Mouse (Mus musculus) embryonic facial prominence, embryonic 15.5 days (tissue): ENCODE data around the gene Gm49673. TPM values are rescaled to one million over a fixed set of nuclear protein-coding genes. Genes with fewer than 3 reads are reported as not detected.
"Not testable (repeated sequence)": the region's sequence is repeated elsewhere in the genome, so short reads cannot be mapped to it uniquely, and the experiment has no call there.

Source experiments
- ATAC-seq: fragments of 200-750 bp; cut with Nextera tagmentation; 2 replicates; pipeline ENCODE4 v1.8.0; 2017; ENCODE audit warnings: low read depth, moderate TSS enrichment; ENCODE audit not compliant: insufficient number of reproducible peaks, low FRiP score, low TSS enrichment
- H3K27ac ChIP-seq: fragments of 300-500 bp; sonication (generic); replicated peaks from 2 replicates; pipeline ENCODE4 v1.5.1; 2015; ENCODE audit warnings: mild to moderate bottlenecking, inconsistent platforms
- H3K27me3 ChIP-seq: fragments of 300-500 bp; sonication (generic); 2 replicates; pipeline ENCODE4 v1.6.1; 2015; ENCODE audit warnings: inconsistent platforms
- H3K36me3 ChIP-seq: fragments of 300-500 bp; sonication (generic); 2 replicates; pipeline ENCODE4 v1.6.1; 2015; ENCODE audit warnings: mild to moderate bottlenecking, inconsistent platforms
- H3K4me1 ChIP-seq: fragments of 300-500 bp; sonication (generic); 2 replicates; pipeline ENCODE4 v1.6.1; 2015; ENCODE audit warnings: inconsistent platforms
- H3K4me2 ChIP-seq: fragments of 300-500 bp; sonication (generic); replicated peaks from 2 replicates; pipeline ENCODE4 v1.6.1; 2015; ENCODE audit warnings: mild to moderate bottlenecking, inconsistent platforms
- H3K4me3 ChIP-seq: fragments of 300-500 bp; sonication (generic); replicated peaks from 2 replicates; pipeline ENCODE4 v1.5.1; 2015; ENCODE audit warnings: mild to moderate bottlenecking, inconsistent platforms
- H3K9ac ChIP-seq: fragments of 300-500 bp; sonication (generic); 2 replicates; pipeline ENCODE4 v1.6.1; 2015; ENCODE audit warnings: inconsistent platforms
- H3K9me3 ChIP-seq: fragments of 300-500 bp; sonication (generic); replicated peaks from 2 replicates; pipeline ENCODE4 v1.6.1; 2016; ENCODE audit warnings: inconsistent platforms
- WGBS: fragments of 180-500 bp; shearing (Covaris S2); methylation state at CpG from one replicate; pipeline ENCODE4 v1.1.7; 2015; 5-methylcytosine and 5-hydroxymethylcytosine counted together
- polyA plus RNA-seq: library from polyadenylated mRNA; unstranded; fragments of >200 nt; fragmentation: Nextera tagmentation; extraction: Ambion mirVana; gene quantifications from 2 replicates; pipeline ENCODE4 v1.2.1, GENCODE M21; 2015

Gm49673 gene
- polyA plus RNA-seq, 1 experiment from 2014 or later, result 0.27 TPM

GRCm38 (mm10) chr17:8129578-8129977 is 18.0 kb downstream of the Gm49673 start:
- 86% methylated on average over 9 of the region's 9 CpGs for WGBS
- H3K4me3 ChIP-seq, H3K4me1 ChIP-seq, ATAC-seq, H3K27ac ChIP-seq, H3K9me3 ChIP-seq, H3K4me2 ChIP-seq, H3K36me3 ChIP-seq, H3K27me3 ChIP-seq, H3K9ac ChIP-seq: not testable (repeated sequence)

GRCm38 (mm10) chr17:8128326-8128993 is 19.1 kb downstream of the Gm49673 start:
- not testable (repeated sequence) for ATAC-seq, H3K27ac ChIP-seq, H3K4me3 ChIP-seq, H3K27me3 ChIP-seq, H3K9ac ChIP-seq, H3K4me2 ChIP-seq, H3K4me1 ChIP-seq, H3K9me3 ChIP-seq, H3K36me3 ChIP-seq
- WGBS, result 90% methylated on average over 1 of the region's 7 CpGs

GRCm38 (mm10) chr17:8124586-8124985 is 23.0 kb downstream of the Gm49673 start:
- not testable (repeated sequence) for H3K4me1 ChIP-seq, H3K4me2 ChIP-seq, ATAC-seq, H3K9me3 ChIP-seq, H3K27me3 ChIP-seq, H3K4me3 ChIP-seq, H3K36me3 ChIP-seq, H3K27ac ChIP-seq, H3K9ac ChIP-seq
- WGBS, result 89% methylated on average over 3 of the region's 6 CpGs

- not testable (repeated sequence) for H3K36me3 ChIP-seq, ATAC-seq, H3K9me3 ChIP-seq, H3K27me3 ChIP-seq, H3K4me3 ChIP-seq, H3K4me2 ChIP-seq, H3K27ac ChIP-seq, H3K9ac ChIP-seq, H3K4me1 ChIP-seq
- WGBS, result no CpG with 5 or more reads among the region's 3 CpGs
These were observed 24.6 kb downstream of the Gm49673 start for GRCm38 (mm10) chr17:8122974-8123373.

- H3K4me1 ChIP-seq, H3K27ac ChIP-seq, H3K36me3 ChIP-seq, ATAC-seq, H3K9ac ChIP-seq, H3K27me3 ChIP-seq, H3K4me3 ChIP-seq, H3K4me2 ChIP-seq, H3K9me3 ChIP-seq: not testable (repeated sequence)
- WGBS, result no CpG with 5 or more reads among the region's 6 CpGs
These were observed 30.7 kb downstream of the Gm49673 start for GRCm38 (mm10) chr17:8116928-8117327.

GRCm38 (mm10) chr17:8116378-8116777 is 31.2 kb downstream of the Gm49673 start:
- ATAC-seq, result peak; percentile 43; the same call in 1 of the 2 replicates

GRCm38 (mm10) chr17:8112199-8112598 is 35.4 kb downstream of the Gm49673 start:
- not testable (repeated sequence) for ATAC-seq, H3K9ac ChIP-seq, H3K27me3 ChIP-seq, H3K9me3 ChIP-seq, H3K4me3 ChIP-seq, H3K4me1 ChIP-seq, H3K4me2 ChIP-seq, H3K27ac ChIP-seq, H3K36me3 ChIP-seq
- no CpG with 5 or more reads among the region's 1 CpGs for WGBS

More at GRCm38 (mm10) chr17:8116378-8116777, 31.2 kb downstream of the Gm49673 start:
- not testable (repeated sequence) for H3K27me3 ChIP-seq, H3K9ac ChIP-seq, H3K9me3 ChIP-seq, H3K4me2 ChIP-seq, H3K4me1 ChIP-seq, H3K27ac ChIP-seq, H3K4me3 ChIP-seq, H3K36me3 ChIP-seq
- 63% methylated on average over 6 of the region's 11 CpGs for WGBS

- not testable (repeated sequence) for H3K9me3 ChIP-seq, H3K9ac ChIP-seq, H3K27me3 ChIP-seq, ATAC-seq, H3K4me1 ChIP-seq, H3K36me3 ChIP-seq, H3K4me2 ChIP-seq, H3K27ac ChIP-seq, H3K4me3 ChIP-seq
- WGBS, result 40% methylated on average over 3 of the region's 6 CpGs
These were observed 46.3 kb downstream of the Gm49673 start for GRCm38 (mm10) chr17:8101297-8101609.

- not testable (repeated sequence) for H3K4me2 ChIP-seq, H3K9me3 ChIP-seq, H3K4me3 ChIP-seq, H3K4me1 ChIP-seq, H3K36me3 ChIP-seq, ATAC-seq, H3K9ac ChIP-seq, H3K27ac ChIP-seq, H3K27me3 ChIP-seq
- 67% methylated on average over 3 of the region's 26 CpGs for WGBS
These were observed 46.9 kb downstream of the Gm49673 start for GRCm38 (mm10) chr17:8100405-8101296.

GRCm38 (mm10) chr17:8096199-8096598 is 51.4 kb downstream of the Gm49673 start:
- not testable (repeated sequence) for H3K9ac ChIP-seq, H3K36me3 ChIP-seq, H3K27me3 ChIP-seq, H3K27ac ChIP-seq, H3K9me3 ChIP-seq, H3K4me1 ChIP-seq, H3K4me3 ChIP-seq, H3K4me2 ChIP-seq, ATAC-seq
- 63% methylated on average over 3 of the region's 5 CpGs for WGBS

GRCm38 (mm10) chr17:8095653-8096052 is 51.9 kb downstream of the Gm49673 start:
- ATAC-seq, H3K4me2 ChIP-seq, H3K4me3 ChIP-seq, H3K9ac ChIP-seq, H3K4me1 ChIP-seq, H3K27ac ChIP-seq, H3K27me3 ChIP-seq, H3K36me3 ChIP-seq, H3K9me3 ChIP-seq: not testable (repeated sequence)
- WGBS, result 50% methylated on average over 3 of the region's 5 CpGs
